Mouse (Mus musculus) MEL (cell line): ENCODE results near the gene Wdr45. TPM values are rescaled to one million over a fixed set of nuclear protein-coding genes. Genes with fewer than 3 reads are reported as not detected.

ENCODE experiments used
- DNase-seq: peaks from one replicate; pipeline ENCODE4 v3.0.0; 2011; ENCODE audit warnings: low read depth, low spot score
- H3K27ac ChIP-seq: 2 replicates; pipeline ENCODE4 v1.5.1; 2012; ENCODE audit warnings: low read depth, mild to moderate bottlenecking, control low read depth, low read length, moderate library complexity; ENCODE audit not compliant: control insufficient read depth
- H3K27me3 ChIP-seq, 2 experiments: fragments of 150-350 bp in 1 of 2; sonication (generic) in 1 of 2; 2 replicates each; pipeline ENCODE4 v1.6.1; 2012; ENCODE audit warnings: low read length in 2 of 2, mild to moderate bottlenecking in 2 of 2, improper control_type of control experiment in 1 of 2, moderate library complexity in 1 of 2; ENCODE audit not compliant: insufficient read depth in 2 of 2, control insufficient read depth in 1 of 2
- H3K36me3 ChIP-seq, 2 experiments: 2 replicates each; pipeline ENCODE4 v1.6.1; 2012 to 2014; ENCODE audit warnings: low read length in 2 of 2, improper control_type of control experiment in 1 of 2, inconsistent platforms in 1 of 2, mild to moderate bottlenecking in 1 of 2; ENCODE audit not compliant: insufficient read depth in 2 of 2, control insufficient read depth in 1 of 2
- H3K4me1 ChIP-seq, 2 experiments: fragments of 150-350 bp in 1 of 2; sonication (generic) in 1 of 2; 2 replicates each; pipeline ENCODE4 v1.6.1; 2012; ENCODE audit warnings: low read length in 2 of 2, improper control_type of control experiment in 1 of 2, mild to moderate bottlenecking in 1 of 2; ENCODE audit not compliant: insufficient read depth in 2 of 2, control insufficient read depth in 1 of 2
- H3K4me3 ChIP-seq, 2 experiments: fragments of 150-350 bp in 1 of 2; sonication (generic) in 1 of 2; 2 replicates each; pipeline ENCODE4 v1.5.1; 2012; ENCODE audit warnings: low read depth in 2 of 2, low read length in 2 of 2, mild to moderate bottlenecking in 2 of 2, moderate library complexity in 2 of 2, control low read depth in 1 of 2, improper control_type of control experiment in 1 of 2; ENCODE audit not compliant: control insufficient read depth in 1 of 2, insufficient read depth in 1 of 2
- H3K79me2 ChIP-seq: 2 replicates; pipeline ENCODE4 v1.6.1; 2012; ENCODE audit warnings: mild to moderate bottlenecking, low read length, moderate library complexity; ENCODE audit not compliant: control insufficient read depth, poor library complexity, insufficient read depth
- H3K9ac ChIP-seq: 2 replicates; pipeline ENCODE4 v1.6.1; 2012; ENCODE audit warnings: low read depth, mild to moderate bottlenecking, control low read depth, low read length, moderate library complexity; ENCODE audit not compliant: control insufficient read depth, poor library complexity, severe bottlenecking
- H3K9me3 ChIP-seq: fragments of 150-350 bp; sonication (generic); replicated peaks from 2 replicates; pipeline ENCODE4 v1.6.1; 2012; ENCODE audit warnings: mild to moderate bottlenecking, low read length, improper control_type of control experiment, moderate library complexity; ENCODE audit not compliant: insufficient read depth
- CHD1 ChIP-seq: IDR thresholded peaks from 2 replicates; pipeline ENCODE4 v1.6.1; 2012; ENCODE audit warnings: low read depth, mild to moderate bottlenecking, inconsistent platforms, low read length, improper control_type of control experiment
- CHD2 ChIP-seq: IDR thresholded peaks from 2 replicates; pipeline ENCODE4 v1.6.1; 2011; ENCODE audit warnings: low read length, improper control_type of control experiment
- CTCF ChIP-seq, 3 experiments: IDR thresholded peaks in 2 of 3; conservative IDR thresholded peaks in 1 of 3; 2 replicates each; pipeline ENCODE4 v1.5.1; 2011 to 2012; ENCODE audit warnings: low read length in 3 of 3, low read depth in 2 of 3, mild to moderate bottlenecking in 2 of 3, improper control_type of control experiment in 1 of 3, inconsistent platforms in 1 of 3, mixed read lengths in 1 of 3, moderate library complexity in 1 of 3; ENCODE audit not compliant: control insufficient read depth in 1 of 3, insufficient read depth in 1 of 3, poor library complexity in 1 of 3, severe bottlenecking in 1 of 3
- E2F4 ChIP-seq: IDR thresholded peaks from 2 replicates; pipeline ENCODE4 v1.6.1; 2011; ENCODE audit warnings: low read depth, low read length, improper control_type of control experiment, borderline replicate concordance
- ELF1 ChIP-seq: IDR thresholded peaks from 2 replicates; pipeline ENCODE4 v1.6.1; 2014; ENCODE audit warnings: low read depth, mild to moderate bottlenecking, inconsistent platforms, low read length, improper control_type of control experiment, moderate library complexity
- EP300 ChIP-seq, 2 experiments: IDR thresholded peaks; 2 replicates each; pipeline ENCODE4 v1.6.1; 2011; ENCODE audit warnings: improper control_type of control experiment in 2 of 2, low read length in 2 of 2, low read depth in 1 of 2, mild to moderate bottlenecking in 1 of 2
- GATA1 ChIP-seq: IDR thresholded peaks from 2 replicates; pipeline ENCODE4 v1.6.1; 2011; ENCODE audit warnings: low read depth, low read length, improper control_type of control experiment
- HCFC1 ChIP-seq: IDR thresholded peaks from 2 replicates; pipeline ENCODE4 v1.6.1; 2012; ENCODE audit warnings: low read depth, mild to moderate bottlenecking, inconsistent platforms, low read length, improper control_type of control experiment, moderate library complexity
- MAX ChIP-seq: IDR thresholded peaks from 2 replicates; pipeline ENCODE4 v1.6.1; 2011; ENCODE audit warnings: low read length, improper control_type of control experiment
- MEF2A ChIP-seq: IDR thresholded peaks from 2 replicates; pipeline ENCODE4 v1.6.1; 2014; ENCODE audit warnings: low read depth, mild to moderate bottlenecking, inconsistent platforms, low read length, improper control_type of control experiment; ENCODE audit not compliant: poor library complexity, insufficient replicate concordance, severe bottlenecking; ENCODE audit errors: extremely low read depth
- MXI1 ChIP-seq: IDR thresholded peaks from 2 replicates; pipeline ENCODE4 v1.6.1; 2011; ENCODE audit warnings: mild to moderate bottlenecking, low read depth, low read length, improper control_type of control experiment
- MYB ChIP-seq: IDR thresholded peaks from 2 replicates; pipeline ENCODE4 v1.6.1; 2011; ENCODE audit warnings: mild to moderate bottlenecking, low read depth, low read length, improper control_type of control experiment
- POLR2AphosphoS2 ChIP-seq: IDR thresholded peaks from 2 replicates; pipeline ENCODE4 v1.6.1; 2011; ENCODE audit warnings: low read length, improper control_type of control experiment
- POLR2AphosphoS5 ChIP-seq: IDR thresholded peaks from 2 replicates; pipeline ENCODE4 v1.6.1; 2012; ENCODE audit warnings: low read depth, borderline replicate concordance, mild to moderate bottlenecking, inconsistent platforms, low read length, moderate library complexity, mixed read lengths
- RAD21 ChIP-seq: IDR thresholded peaks from 2 replicates; pipeline ENCODE4 v1.6.1; 2011; ENCODE audit warnings: mild to moderate bottlenecking, low read depth, low read length, improper control_type of control experiment
- SMC3 ChIP-seq: IDR thresholded peaks from 2 replicates; pipeline ENCODE4 v1.6.1; 2011; ENCODE audit warnings: low read depth, low read length, improper control_type of control experiment
- TBP ChIP-seq: IDR thresholded peaks from 2 replicates; pipeline ENCODE4 v1.8.0; 2011; ENCODE audit warnings: low read depth, low read length, improper control_type of control experiment
- TCF12 ChIP-seq: IDR thresholded peaks from 2 replicates; pipeline ENCODE4 v1.6.1; 2014; ENCODE audit warnings: low read depth, mild to moderate bottlenecking, inconsistent platforms, low read length, improper control_type of control experiment, moderate library complexity
- UBTF ChIP-seq: IDR thresholded peaks from 2 replicates; pipeline ENCODE4 v1.6.1; 2012; ENCODE audit warnings: low read depth, mild to moderate bottlenecking, inconsistent platforms, low read length, improper control_type of control experiment, moderate library complexity, borderline replicate concordance; ENCODE audit not compliant: insufficient read depth
- USF1 ChIP-seq: IDR thresholded peaks from 2 replicates; pipeline ENCODE4 v1.6.1; 2014; ENCODE audit warnings: low read depth, mild to moderate bottlenecking, inconsistent platforms, low read length, improper control_type of control experiment, moderate library complexity
- USF2 ChIP-seq, 2 experiments: IDR thresholded peaks; 2 replicates each; pipeline ENCODE4 v1.6.1; 2011 to 2012; ENCODE audit warnings: improper control_type of control experiment in 2 of 2, low read length in 2 of 2, borderline replicate concordance in 1 of 2, inconsistent platforms in 1 of 2, low read depth in 1 of 2, mild to moderate bottlenecking in 1 of 2; ENCODE audit not compliant: insufficient read depth in 1 of 2
- ZNF384 ChIP-seq: IDR thresholded peaks from 2 replicates; pipeline ENCODE4 v1.6.1; 2012; ENCODE audit warnings: low read depth, mild to moderate bottlenecking, inconsistent platforms, low read length, improper control_type of control experiment
- polyA plus RNA-seq, 2 experiments: library from polyadenylated mRNA; stranded (reverse) in 1 of 2; unstranded in 1 of 2; fragments of >175 nt in 1 of 2; fragments of >200 nt in 1 of 2; gene quantifications; 2 replicates each; pipeline versions ENCODE4 v1.2.1 to v1.2.4; 2012; ENCODE audit warnings: low replicate concordance in 2 of 2, low read depth in 1 of 2; ENCODE audit not compliant: insufficient read length in 2 of 2, insufficient read depth in 1 of 2, missing spikeins in 1 of 2
- total RNA-seq: library from RNA; depleted of rRNA; stranded (reverse); fragments of 300-350 nt; gene quantifications from 2 replicates; pipeline ENCODE4 v1.2.3, GENCODE M21; 2012

Wdr45 gene
- total and polyA plus RNA-seq, 3 experiments, result 13.9 to 36.1 TPM; not detected in 1

DNA sequence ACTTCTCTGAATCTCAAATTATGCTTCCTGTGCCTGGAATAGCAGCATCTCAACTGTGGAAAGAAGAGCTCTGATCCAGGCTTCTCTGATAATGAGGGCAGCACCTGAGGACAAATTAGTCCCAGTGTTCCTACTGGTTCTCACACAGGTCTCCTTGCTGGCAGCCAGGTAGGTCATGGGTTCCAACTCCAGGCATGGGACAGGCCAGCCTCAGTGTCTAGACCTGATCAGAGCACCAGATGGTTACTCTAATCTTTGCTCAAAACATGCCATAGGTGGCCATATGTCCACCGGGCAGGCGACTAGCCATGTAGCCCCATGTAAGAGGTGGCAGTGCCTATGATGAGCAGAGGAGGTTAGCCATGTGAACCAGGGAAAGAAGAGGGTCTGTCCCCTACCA lies 25.8 kb upstream of the Wdr45 start:
- Histone ChIP-seq H3K9me3 (no peaks in the 10 kb centered on the region), H3K27me3 (peaks cover 26 to 42% of the 10 kb centered on the region in 2 experiments), H3K27ac (no peak overlapping the region), H3K4me1 (no peaks in the 10 kb centered on the region), H3K9ac (no peak overlapping the region), H3K4me3 (no peak overlapping the region), H3K36me3 (no peaks in the 10 kb centered on the region), H3K79me2 (no peaks in the 10 kb centered on the region)
- DNase-seq, result no peak
- TF ChIP-seq TCF12 (no peak), EP300 (IDR thresholded peaks at IDR 0.05; ENCODE audit: low read depth in 1 of 2, low read length in 2 of 2) (no peak), MXI1 (no peak), ZNF384 (no peak), UBTF (no peak), E2F4 (no peak), MAX (no peak), POLR2AphosphoS2 (no peak), USF2 (IDR thresholded peaks at IDR 0.05; ENCODE audit: borderline replicate concordance in 1 of 2, insufficient read depth in 1 of 2, low read depth in 1 of 2, low read length in 2 of 2) (no peak), RAD21 (no peak), HCFC1 (no peak), MYB (no peak), CTCF (IDR thresholded peaks at IDR 0.05 in 2 of 3, conservative IDR thresholded peaks at IDR 0.05 in 1 of 3; ENCODE audit: control insufficient read depth in 1 of 3, insufficient read depth in 1 of 3, low read depth in 2 of 3, low read length in 3 of 3, poor library complexity in 1 of 3, severe bottlenecking in 1 of 3) (no peak), ELF1 (no peak), MEF2A (no peak), USF1 (no peak), CHD1 (no peak), CHD2 (no peak), POLR2AphosphoS5 (no peak)

DNA sequence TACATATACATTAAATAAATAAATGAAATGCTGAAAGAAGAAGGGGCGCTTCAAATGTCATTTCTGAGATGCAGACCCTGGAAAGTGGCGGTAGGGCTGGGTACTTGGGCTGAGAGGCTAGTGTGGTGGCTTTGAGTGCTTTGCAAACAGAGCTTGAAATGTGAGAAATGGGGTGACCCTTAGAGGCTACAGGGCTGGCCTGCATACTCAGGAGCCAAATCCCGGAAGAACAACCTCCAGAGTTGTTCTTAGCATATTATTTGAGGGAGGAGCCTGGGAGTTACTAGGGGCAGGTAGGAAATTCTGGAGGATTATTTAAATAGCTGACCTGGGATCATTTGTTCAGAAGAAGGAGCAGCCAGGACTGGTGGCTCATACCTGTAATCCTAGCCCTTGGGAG lies 23.6 kb upstream of the Wdr45 start:
- no peaks in the 10 kb centered on the region for H3K4me1 ChIP-seq
- no peaks in the 10 kb centered on the region for H3K9me3 ChIP-seq
- H3K79me2 ChIP-seq, result no peaks in the 10 kb centered on the region
- H3K36me3 ChIP-seq, result no peaks in the 10 kb centered on the region
- H3K4me3 ChIP-seq, result no peak overlapping the region
- no peak overlapping the region for H3K27ac ChIP-seq
- no peak overlapping the region for H3K9ac ChIP-seq
- TF ChIP-seq CTCF (IDR thresholded peaks at IDR 0.05 in 2 of 3, conservative IDR thresholded peaks at IDR 0.05 in 1 of 3; ENCODE audit: control insufficient read depth in 1 of 3, insufficient read depth in 1 of 3, low read depth in 2 of 3, low read length in 3 of 3, poor library complexity in 1 of 3, severe bottlenecking in 1 of 3), result no peak
- no peak for TF ChIP-seq MEF2A
- no peak for TF ChIP-seq UBTF
- TF ChIP-seq USF2 (IDR thresholded peaks at IDR 0.05; ENCODE audit: borderline replicate concordance in 1 of 2, insufficient read depth in 1 of 2, low read depth in 1 of 2, low read length in 2 of 2), result no peak
- no peak for TF ChIP-seq POLR2AphosphoS5
- TF ChIP-seq E2F4, result no peak
- TF ChIP-seq MYB, result no peak
- TF ChIP-seq GATA1, result no peak
- no peak for TF ChIP-seq POLR2AphosphoS2
- TF ChIP-seq HCFC1, result no peak
- no peak for TF ChIP-seq MAX
- TF ChIP-seq SMC3, result no peak
- no peak for TF ChIP-seq TBP
- H3K27me3 ChIP-seq, result peaks cover 24 to 31% of the 10 kb centered on the region in 2 experiments
- no peak for DNase-seq
